Mouse (Mus musculus): ENCODE data around the gene Rps6.

- TF ChIP-seq USF1 (IDR thresholded peaks at IDR 0.05; ENCODE audit: low read depth), result no peak
- TF ChIP-seq MYOD1 (IDR thresholded peaks at IDR 0.05; ENCODE audit: control insufficient read depth in 1 of 3, insufficient read length in 2 of 3, low read depth in 2 of 3), result no peak
- TF ChIP-seq POLR2A (IDR thresholded peaks at IDR 0.05; ENCODE audit: insufficient read length, low read depth), result no peak
These were observed 6.9 kb upstream of the Rps6 start for GRCm38 (mm10) chr4:86864087-86864486.
